Mouse (Mus musculus) CH12.LX (cell line): ENCODE measurements around the gene Bmp6.

Experiments
- CTCF ChIP-seq, 2 experiments: IDR thresholded peaks in 1 of 2; conservative IDR thresholded peaks in 1 of 2; 2 replicates each; pipeline ENCODE4 v1.5.1; 2011 to 2012; ENCODE audit warnings: low read depth in 2 of 2, low read length in 2 of 2, improper control_type of control experiment in 1 of 2, inconsistent platforms in 1 of 2, mild to moderate bottlenecking in 1 of 2, moderate library complexity in 1 of 2
- RAD21 ChIP-seq: IDR thresholded peaks from 2 replicates; pipeline ENCODE4 v1.6.1; 2011; ENCODE audit warnings: low read depth, mild to moderate bottlenecking, low read length, improper control_type of control experiment, moderate library complexity
- RCOR1 ChIP-seq: conservative IDR thresholded peaks from 2 replicates; pipeline ENCODE4 v1.6.1; 2012; ENCODE audit warnings: low read depth, mild to moderate bottlenecking, inconsistent platforms, low read length, improper control_type of control experiment

DNA sequence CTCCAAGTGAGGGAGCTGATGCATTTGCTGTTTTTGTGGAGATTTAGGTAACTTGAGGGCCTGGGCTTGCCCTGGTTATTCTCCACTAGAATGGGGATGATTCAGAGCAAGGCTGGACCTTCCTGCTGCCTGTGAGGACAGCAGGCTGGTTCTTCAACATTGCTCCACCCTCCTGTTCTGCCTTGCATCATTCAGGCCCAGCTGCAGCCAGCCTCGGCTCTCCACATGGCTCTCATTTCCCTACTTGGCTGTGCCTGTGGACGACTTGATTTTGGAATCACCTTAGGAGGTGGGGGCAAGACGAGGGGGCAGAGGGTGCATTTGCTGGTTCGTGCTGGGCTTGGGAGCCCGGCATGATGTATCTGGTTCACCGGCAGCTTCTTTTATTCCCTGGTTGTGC is 53.8 kb downstream of the Bmp6 start:
- TF ChIP-seq CTCF (conservative IDR thresholded peaks at IDR 0.05 in 1 of 2, IDR thresholded peaks at IDR 0.05 in 1 of 2; ENCODE audit: low read depth in 2 of 2, low read length in 2 of 2) = no peak
- TF ChIP-seq RAD21 = no peak
- no peak for TF ChIP-seq RCOR1
